Mouse (Mus musculus) embryo, embryonic 11 days (tissue): Measurements from ENCODE around the gene Izumo1.
A peak's percentile ranks its signal among the peaks of the same experiment; 100 is the strongest.

ENCODE experiments used
- DNase-seq: peaks from one replicate; pipeline ENCODE4 v3.0.0-alpha.2; 2015

Gene Izumo1

DNA sequence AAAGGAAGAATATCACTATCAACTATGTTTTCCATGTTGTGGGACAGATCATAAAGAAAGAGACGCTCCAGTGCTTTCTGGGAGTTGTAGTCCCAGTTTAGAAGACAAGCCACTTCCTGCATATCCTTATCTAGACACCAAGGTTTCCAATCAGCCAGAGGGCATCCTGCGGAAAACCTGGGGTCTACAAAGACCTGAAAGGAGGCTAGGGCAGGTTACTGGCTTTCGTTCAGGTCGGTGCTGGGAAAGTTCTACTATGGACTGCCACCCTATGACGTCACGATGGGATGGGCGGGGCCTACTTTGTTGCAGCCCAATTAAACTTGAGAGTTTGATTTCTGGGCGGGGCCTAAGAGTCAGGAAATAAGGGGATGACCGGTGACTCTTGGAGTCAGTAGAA lies at the start of gene Izumo1:
TSS of gene Izumo1 (plus strand) at position 369 of the 400 bp plus-strand sequence.
- DNase-seq = peak; percentile 48

DNA sequence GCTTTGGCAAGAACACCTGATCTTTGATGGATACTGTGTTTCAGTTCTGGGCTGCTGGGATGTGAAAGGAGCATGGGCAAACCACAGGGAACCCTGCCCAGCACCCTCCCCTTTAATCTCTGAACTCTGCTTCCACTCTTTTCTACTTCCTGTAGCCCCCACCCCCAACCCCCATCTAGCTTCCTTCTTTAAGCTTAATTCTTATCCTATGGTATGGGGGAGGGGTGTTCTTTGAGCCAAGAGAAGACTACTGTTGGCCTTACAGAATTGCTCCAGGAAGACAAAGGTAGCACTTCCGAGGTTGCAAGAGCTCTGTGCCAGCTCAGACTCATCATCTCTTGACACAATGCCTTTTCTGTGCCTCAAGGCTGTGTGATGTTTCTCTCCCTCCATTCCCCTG lies 49.6 kb upstream of the Izumo1 start:
- no peak for DNase-seq

DNA sequence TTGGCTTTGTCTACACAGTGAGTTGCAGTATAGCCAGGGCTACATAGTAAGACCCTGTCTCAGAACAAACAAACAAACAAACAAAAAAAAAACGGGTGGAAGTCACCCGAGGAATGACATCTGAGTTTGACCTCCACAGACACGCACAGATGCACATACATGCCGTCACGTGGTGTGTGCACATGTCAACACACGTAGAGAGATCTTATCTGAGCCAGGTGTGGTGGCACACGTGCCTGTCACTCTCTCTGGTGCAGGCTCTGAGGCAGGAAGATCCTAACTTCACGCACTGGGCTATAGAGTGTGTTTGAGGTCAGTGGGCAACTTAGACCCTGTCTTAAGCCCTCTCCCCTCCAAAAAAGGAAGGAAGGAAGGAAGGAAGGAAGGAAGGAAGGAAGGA lies 47.7 kb upstream of the Izumo1 start:
- DNase-seq = no peak

DNA sequence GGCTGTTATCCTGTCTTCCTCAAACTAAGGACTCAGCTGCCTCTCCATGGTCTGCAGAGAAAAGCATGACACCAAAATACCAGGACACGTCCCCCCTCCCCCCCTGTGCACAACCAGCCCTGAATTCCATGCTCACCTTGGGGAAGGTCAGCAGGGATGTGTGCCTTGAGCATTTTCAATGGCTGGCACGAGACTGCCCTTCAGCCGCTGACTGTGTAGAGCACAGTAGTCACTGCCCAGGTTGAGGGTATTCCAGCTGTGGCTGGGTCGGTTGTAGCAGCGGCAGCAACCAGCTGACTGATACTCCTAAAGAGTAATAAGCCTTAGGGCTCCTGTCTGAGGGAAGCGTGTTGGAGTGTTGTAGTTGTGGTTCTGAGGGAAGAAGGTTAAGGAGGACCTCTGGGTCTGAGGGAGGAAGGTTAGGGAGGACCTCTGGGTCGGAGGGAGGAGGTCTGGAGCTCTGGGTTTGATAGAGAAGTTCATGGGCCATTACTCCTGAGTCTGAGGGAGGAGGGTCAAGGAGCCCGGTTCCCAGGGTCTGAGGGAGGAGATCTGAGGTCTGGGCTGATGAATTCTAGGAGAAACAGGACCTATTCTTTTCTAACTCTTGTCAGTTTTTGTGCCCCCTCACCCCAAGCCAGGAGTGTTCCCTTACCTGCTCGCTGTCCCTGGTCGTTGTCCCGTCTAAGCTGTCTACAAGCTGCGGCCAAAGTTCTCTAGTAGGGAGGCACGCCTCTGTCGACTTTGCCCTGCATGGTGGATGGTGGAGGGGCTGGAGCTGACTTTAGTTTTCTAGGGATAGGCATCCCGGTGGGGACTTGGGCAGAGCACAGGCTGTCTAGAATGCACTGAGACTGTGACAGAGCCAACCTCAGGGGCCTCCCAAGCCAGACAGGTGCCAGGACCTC lies 46.9 kb upstream of the Izumo1 start:
- no peak for DNase-seq

DNA sequence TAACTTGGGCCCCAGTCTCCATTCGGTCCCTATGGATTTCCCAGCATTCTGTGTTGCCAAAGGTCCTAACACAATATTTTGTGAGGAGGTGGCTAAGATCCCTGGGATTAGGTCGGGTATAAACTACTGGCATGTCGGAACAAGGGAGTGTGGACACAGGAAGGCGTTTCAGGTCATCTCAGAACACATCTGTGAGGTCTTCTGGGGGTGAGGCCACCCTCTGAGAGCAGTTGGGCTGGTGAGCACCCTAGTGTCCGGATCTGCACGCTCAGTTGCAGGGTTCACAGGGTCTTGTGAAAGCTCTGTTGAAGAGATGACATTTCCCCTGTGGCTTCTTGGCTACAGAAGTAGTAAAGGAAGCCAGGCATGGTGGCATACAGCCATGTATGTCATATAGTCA lies 35.7 kb upstream of the Izumo1 start:
- DNase-seq = no peak

DNA sequence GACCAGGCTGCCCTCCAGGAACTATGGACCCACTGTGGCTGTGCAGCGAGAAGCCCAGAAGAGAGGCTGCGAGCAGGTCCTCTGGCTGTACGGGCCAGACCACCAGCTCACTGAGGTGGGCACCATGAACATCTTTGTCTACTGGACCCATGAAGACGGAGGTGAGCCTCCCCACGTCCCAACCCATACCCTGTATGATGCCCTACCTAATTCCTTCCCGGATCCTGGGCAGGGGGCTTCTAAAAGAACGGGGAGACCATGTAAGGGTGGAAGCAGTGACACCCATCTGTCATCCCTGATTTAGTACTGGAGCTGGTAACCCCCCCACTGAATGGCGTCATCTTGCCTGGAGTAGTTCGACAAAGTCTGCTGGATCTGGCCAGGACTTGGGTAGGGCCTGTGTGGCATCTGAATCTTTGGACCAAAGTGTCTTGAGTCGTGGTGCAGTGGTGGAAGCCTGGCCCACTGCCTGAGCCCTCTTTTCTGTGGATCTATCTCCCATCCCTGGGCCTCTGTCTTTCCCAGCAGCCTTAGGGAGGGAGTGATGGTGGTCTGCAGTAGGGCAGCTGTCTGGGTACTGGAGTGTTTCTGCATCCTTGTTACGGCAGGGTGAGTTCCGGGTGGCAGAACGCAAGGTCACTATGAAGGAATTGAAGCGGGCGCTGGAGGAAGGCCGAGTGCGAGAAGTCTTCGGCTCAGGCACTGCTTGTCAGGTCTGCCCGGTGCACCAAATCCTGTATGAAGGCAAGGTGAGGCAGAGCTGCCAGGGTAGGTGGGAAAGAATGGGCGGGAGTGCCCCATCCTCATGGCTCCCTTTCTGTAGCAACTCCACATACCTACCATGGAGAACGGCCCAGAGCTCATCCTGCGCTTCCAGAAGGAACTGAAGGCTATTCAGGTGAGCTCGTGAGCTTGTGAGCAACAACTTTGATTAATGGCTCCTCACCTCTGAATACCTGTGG lies 33.7 kb upstream of the Izumo1 start:
- DNase-seq = no peak

DNA sequence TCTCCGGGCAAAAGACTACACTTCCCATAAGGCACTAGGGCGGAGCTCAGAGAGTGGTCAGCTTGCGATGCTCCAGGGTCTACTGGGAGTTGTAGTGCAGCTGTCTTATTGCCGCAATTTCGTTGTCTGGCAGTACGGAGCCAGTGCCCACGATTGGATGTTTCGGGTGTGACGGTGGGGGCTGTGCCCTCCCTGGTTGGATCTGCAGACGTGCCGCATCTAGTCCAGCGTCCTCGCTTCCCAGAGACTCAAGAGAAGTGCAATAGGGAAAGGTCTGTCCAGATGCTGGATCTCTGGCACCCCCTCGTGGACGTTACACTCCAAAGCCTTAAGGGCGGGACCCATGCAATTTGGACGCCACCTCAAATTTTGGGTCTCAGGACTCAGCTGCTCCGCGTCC lies 32.4 kb upstream of the Izumo1 start:
- peak; percentile 94 for DNase-seq

DNA sequence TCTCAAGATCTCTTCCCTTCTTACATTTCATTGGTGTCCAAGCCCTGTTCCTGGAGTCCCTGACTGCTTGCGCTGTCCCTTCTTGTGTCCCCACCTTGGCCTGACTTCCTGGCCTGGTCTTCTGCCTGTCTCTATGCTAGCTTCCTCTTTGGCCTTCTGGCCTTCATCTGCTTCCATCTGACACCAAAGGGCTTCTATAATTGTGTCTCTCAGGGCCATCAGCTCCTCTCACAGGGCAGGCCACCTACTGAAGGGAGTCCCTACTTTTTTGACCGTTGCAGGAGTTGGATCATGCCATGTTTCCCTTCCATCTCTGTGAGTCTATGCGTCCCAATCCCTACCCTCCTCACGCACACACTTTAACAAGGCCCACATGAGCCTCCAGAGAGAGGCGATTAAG lies 31.7 kb upstream of the Izumo1 start:
- DNase-seq = no peak

DNA sequence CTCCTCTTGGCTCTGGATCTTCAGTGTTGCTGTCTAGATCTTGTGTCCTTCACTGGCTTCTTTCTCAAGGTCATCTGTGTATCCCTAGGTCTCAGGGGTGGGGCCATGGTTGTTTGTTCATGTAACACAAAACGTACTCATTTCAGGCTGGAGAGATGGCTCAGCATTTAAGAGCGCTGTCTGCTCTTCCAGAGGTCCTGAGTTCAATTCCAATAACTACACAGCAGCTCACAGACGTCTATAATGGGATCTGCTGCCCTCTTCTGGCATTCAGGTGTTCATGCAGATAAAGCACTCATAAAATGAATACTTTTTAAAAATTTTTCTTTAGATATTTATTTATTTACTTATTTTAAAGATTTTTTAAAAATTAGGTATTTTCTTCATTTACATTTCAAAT lies 30.7 kb upstream of the Izumo1 start:
- peak; percentile 29 for DNase-seq

DNA sequence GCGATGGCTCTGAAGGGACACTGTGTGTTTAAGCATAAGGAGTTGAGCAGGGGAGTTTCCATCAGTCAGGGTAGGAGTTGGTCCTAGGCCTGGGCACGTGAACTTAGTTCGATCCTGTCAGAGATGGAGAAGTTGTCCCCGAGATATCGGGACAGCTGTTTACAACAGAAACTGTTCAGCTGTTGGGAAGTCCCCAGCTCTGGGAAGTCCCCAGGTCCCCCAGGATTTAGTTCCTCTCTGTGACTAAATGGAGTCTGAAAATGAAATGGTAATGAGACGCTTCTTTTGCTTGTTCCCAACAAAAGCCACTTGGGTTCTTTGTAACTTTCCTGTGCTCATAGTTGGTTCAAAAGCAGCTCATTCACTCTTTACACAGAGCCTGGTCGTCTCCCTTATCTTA lies 29.7 kb upstream of the Izumo1 start:
- no peak for DNase-seq

DNA sequence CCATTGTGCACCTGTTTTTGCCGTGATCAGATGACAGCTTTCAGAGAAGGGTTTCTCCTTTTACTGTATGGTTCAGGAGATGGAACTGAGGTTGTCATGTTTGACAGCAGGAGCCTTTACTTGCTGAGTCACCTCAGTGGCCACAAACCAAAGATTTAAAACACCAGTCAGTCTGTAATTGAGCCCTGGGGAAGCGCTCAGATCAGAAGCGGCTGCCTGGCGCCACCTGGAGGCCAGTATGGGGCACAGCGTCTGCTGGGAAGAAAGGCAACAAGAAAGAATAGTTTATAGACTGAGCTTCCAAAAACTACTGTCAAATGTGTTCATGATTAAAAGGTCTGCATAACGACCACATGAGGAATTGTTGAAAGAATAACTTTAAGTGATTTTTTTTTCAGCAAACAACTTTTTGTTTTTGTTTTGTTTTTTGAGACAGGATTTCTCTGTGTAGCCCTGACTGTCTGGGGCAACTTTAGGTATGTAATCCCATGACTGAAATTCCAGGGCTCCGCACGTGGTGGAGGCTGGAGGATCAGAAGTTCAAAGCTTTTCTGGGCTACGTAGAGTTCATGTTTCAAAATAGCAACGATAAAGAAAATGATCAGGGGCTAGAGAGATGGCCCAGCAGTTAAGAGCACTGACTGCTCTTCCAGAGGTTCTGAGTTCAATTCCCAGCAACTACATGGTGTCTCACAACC lies 28.3 kb upstream of the Izumo1 start:
- peak; percentile 78 for DNase-seq

DNA sequence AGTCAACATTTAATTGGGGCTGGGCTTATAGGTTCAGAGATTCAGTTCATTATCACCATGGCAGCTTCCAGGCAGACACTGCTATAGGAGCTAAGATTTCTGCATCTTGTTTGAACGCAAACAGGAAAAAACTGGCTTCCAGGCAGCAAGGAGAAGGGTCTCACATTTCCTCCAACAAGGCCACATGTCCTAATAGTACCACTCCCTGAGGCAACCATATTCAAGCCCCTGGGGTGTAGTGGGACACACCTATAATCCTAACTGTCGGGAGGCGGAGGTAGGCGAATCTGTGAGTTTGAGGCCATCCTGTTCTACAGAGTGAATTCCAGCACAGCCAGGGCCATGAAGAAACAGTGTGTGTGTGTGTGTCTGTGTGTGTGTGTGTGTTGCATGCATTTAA lies 26.4 kb upstream of the Izumo1 start:
- DNase-seq = no peak

DNA sequence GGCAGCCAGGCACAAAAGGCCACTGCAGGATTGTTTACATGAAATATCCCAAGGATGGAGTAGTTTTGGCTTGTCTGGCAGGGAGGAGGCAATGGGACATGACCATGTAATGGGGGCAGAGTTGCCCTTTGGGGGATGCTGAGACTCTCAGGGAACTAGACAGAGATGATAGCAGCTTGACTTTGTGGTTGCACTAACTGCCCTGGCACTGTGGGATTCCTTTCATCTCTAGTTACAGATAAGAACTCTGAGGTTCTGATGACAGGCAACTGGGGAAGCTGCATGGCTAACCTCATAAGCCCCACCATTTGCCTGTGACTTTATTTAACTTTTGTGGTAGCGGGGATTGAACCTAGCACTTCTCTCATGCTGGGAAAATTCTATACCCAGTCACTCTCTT lies 25.5 kb upstream of the Izumo1 start:
- no peak for DNase-seq

DNA sequence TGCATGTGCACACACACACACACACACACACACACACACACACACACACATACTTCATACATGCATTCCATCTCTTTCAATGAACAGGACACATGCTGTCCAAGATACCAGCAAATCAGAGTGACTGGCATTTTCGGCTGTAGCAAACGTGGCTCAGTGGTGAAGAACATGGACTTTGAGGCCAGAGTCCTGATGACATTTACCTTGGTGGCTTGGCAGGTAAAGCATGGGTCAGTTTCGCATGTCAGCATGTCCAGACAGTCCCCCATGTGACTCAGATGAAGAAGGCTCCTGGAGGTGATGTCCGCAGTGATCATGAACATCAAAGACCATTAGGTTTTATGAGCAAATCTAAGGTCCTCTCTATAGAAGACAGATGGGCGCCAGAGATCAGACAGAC lies 24.6 kb upstream of the Izumo1 start:
- DNase-seq = no peak

DNA sequence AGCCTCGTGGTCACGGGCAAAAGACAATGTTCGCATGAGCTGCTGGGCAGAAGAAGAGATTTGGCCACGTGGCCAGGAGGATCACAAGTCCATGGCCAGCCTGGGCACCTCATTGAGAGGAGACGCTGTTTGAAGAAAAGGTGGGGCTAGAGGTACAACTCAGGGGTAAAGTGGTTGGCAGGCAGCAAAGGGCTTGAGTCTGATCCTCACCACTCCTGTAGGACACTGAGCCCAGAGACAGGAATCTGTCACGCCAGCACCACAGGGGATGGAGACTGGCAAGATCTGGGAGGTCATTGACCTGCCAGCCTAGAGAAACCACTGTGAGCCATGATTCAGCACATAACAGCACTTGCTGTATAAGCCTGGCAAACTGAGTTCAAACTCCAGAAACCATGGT lies 24.1 kb upstream of the Izumo1 start:
- no peak for DNase-seq

DNA sequence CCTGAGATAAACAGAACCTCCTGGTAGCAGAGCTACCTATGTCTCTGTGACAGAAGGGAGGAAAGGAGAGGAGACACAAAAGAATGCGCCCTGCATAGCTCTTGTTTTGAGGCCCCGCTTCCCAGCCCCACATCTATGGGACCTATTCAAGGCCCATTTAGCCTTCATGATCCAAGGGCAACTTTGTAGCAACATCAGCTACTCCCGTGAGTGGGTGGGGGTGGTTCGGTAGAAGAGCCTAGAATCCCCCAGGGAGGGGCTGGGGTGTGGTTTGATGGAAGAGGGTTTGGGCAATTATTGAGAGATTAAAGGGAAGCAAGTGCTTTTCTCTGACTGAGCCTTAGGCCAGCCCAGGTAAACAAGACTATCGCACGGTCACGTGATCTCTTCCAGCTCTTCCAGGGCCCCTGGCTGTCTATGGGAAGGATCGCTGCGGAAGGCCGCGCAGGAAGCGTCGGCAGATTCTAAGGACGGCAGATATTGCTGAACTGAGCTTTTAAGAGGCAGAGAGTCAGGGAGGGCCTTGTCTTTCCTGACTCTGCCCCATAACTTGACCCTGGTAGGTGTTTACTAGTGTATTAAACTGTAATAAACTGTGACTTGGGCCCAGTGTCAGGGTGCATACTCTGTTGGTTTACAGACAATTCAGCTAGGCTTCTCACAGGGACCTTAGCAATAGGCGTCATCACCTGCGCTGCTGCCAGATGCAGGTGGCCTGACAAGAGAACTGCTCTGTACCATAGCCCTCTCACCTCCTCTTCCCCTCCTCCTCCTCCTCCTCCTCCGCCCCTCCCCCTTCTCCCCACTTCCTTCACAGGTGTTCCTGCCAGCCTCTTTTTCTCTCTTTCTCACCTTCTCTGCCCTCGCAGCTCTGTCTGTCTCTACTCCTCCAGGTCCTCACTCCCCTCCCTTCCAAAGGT lies 22.4 kb upstream of the Izumo1 start:
- no peak for DNase-seq

DNA sequence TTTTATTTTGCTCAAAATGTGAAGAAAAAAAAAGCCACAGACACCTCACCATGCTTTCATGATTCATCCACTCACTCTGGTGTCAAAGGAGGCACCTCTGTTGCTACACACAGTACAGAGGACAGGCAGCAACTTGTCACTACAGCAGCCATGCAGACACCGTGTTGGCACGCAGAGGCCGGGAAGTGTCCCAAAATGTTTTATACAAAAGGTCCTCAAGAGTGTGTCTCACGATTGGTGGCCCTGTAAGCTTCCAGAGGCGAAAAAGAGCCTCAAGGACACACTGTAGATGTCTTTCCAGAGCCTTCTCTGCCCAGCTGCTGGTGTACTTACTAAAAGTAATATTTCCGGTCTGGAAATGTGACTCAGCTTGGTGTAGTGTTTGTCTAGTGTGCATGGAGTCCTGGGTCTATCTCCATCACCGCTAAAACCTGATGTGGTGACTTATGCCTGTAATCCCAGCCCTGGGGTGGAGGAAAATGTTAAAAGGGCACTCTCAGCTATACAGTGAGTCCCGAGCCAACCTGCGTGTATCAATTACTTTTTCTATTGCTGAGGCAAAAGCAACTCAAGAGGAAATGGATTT lies 15.8 kb upstream of the Izumo1 start:
- no peak for DNase-seq

DNA sequence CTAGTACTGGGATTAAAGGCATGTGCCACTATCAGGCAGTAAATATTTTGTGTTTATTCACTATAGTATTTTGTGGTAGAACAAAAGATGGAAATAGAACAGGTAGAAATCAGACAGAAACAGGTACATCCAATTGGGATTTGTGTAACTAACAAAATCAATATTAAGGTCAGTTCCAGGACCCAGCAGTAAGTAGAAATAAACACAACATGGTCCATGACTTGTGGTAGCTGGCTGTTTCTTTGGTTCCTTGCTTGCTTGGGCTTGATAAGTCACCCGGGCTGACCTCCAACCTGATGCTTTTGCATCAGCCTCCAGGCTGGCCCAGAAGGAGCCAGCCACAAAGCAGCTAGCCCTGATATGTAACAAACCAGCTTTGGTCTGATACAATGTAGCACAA lies 12.1 kb upstream of the Izumo1 start:
- no peak for DNase-seq

DNA sequence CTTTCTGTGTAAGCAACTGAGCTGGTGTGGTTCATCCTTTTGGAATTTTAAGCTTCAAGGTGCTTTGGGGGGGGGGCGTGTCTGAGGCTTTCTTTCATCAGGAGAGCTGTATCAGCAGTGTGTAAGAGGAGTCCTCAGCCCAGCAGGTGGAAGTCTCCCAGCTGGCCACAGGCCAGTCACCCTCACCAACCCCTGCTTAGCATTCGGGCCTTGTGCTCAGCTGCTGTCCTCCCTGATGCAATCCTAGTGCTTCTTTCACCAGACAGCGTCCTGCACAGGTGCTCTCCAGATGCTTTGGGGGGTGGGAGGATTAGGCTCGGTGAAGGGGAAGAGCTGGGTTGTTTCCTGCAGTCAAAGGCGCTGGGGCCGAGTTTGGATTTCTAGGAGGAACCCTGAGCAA lies 5.3 kb upstream of the Izumo1 start:
- DNase-seq = no peak

DNA sequence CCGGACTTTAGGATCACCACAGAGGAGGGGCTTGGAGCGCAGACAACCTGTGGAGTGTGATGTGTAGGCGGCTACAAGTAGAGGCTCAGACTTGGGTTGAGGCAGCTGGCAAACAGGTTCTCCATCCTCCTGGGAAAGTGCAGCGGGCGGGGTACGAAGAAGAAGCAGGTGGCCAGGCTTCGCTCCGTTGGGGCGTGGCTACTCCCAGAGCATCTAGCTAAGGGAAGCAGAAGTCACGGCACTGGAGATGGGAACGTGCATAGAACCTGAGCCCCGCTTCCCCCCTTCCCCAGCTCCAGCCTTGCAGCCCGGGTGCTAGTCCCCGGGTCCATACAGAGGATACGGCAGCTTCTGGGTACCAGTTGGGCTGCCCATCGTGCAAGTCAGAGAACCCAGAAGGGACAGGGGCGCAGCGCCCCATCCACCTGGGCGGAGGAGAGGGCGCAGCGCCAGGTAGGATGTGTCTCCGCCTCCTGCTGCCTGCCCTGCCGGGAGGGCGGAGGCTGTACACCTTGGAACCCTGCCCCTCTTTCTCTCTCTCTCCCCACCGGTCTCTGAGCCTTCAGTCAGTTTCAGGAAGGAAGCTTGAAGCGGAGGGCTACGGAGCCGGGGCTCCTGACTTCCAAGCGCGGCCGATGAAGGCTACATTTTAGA lies 4.4 kb upstream of the Izumo1 start, which contains the start of gene Fut1:
TSS of gene Fut1 (plus strand) at position 248 of the 654 bp plus-strand sequence.
- DNase-seq = no peak

DNA sequence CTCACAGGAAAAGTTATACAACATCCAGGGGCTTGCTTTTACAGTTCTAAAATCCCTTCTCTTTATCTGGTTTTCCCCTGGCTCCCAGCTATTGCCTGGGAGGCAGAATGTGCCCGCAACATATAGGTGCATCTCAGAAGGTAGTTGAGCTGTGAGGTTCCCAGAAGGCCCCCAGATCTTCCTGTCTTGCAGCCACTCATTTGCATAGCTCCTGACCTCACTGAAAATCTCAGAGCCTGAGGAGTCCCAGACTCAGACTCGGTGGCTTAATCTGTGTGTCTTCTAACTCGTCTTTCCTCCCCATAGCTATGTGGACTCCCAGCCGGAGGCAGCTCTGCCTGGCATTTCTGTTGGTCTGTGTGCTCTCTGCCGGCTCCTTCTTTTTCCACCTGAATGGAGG lies 3.3 kb upstream of the Izumo1 start:
- no peak for DNase-seq
